Mouse (Mus musculus): ENCODE results near the gene Rdh11. TPM values are rescaled to one million over a fixed set of nuclear protein-coding genes. Genes with fewer than 3 reads are reported as not detected.

Rdh11 gene
- total RNA-seq, 2 experiments from 2014 or later = 17.0 to 20.5 TPM

DNA sequence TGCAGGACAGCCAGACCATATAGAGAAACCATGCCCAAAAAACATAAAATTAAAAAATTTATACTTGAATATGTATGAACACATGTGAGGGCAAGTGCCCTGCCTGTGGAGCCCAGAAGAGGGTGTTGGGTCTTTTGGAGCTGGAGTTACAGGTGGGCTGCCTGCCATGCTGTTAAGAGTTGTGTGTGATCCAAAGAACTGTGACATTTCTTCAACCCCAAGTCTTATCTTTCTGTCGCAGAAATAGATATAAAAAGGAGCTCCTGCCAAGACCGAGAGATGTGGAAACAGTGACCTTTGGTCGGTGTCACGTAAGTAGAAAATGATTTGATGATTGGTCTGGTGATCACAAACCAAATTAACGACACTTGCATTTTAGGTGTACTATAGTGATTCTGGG, 18.4 kb downstream of the Rdh11 start:
- TF ChIP-seq CTCF (conservative IDR thresholded peaks at IDR 0.05) = peak; percentile 33
- no peak overlapping the region for H3K4me3 ChIP-seq
- no peak overlapping the region for H3K27ac ChIP-seq
- no peak for DNase-seq (ENCODE audit: low spot score in 2 of 2)

DNA sequence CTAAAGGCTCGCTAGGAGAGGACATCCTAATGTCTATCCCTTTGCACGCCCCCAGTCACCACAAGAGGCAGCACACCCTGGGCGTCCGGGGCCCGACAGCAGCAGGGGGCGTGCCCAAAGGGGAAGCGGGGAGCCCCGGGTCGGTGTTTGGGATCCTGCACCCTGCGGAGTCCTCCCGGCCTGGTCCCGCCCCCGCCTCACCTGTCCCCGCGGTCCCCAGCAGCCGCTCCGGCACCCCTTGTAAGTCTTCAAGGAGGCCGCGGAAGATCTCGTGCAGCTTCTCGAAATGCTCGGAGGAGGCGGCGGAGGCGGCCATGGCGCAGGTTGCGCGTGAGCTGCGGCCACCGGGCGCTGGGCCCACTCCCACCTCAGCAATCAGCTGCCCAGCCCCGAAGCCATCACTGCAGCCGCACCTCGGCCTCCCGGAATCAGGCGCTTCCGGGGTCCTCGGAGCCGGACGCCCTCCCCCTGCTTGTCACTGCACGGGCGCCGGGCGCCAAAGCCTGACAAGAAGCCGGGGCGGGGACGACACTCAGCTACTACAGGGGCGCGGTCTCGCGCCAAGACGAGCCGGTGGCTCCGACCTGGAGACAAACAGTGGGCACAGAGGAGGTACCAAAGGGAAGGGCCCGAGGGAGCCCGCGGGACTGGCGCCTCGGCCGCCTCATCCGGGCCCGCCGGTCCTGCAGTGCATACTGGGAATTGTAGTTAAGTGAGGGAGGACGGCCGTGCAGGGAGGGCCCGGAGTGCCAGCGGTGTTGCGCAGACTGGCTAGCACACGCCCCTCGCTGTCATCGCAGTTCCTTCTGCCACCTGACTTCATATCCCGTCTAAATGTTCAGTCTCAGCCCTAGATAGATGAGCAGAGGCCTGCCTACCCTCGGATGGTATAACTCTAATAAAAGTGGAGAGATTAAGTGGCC, 19.8 kb downstream of the Rdh11 start, which contains the start of gene Vti1b:
Vti1b (minus strand) TSS at position 649 of the 923 bp plus-strand sequence.
- peak; percentile 80 for TF ChIP-seq CTCF (conservative IDR thresholded peaks at IDR 0.05)
- peak; percentile 85 to 92 for DNase-seq (ENCODE audit: low spot score in 2 of 2)
- Histone ChIP-seq H3K4me3 (peak within 1 kb of the TSS; percentile 85), H3K27ac (peak within 1 kb of the TSS; percentile 100)

DNA sequence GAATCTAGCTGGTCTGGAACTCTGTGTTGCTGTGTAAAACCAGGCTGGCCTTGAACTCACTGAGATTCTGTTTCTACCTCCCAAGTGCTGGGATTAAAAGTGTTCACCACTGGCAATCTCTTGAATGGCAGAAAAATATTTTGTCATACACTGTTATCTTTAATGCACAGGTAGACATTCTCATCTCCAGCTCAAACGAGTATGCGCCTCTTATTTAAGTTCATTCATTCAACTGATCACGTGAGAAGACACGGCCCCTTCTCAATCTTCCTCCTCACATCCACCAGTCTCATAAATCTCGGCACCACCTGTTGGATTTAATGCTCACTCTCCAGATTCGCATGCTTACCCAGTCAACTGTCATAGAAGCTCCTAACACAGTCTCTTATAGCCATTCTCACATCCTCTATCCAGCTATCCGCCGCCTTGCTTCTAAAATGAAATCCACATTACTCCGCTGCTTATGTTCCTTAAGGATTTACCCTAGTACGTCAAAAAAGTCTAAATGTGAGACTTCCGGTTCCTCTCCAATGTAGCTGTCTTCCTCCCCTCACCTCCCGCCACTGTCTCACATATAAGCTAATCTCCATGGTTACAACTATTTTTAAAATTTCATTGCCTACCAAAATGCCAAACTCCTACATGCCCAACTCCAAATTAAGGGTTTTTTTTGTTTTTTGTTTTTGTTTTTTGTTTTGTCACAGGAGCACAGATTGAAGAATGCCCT, 20.7 kb downstream of the Rdh11 start:
- H3K27ac ChIP-seq = peak overlapping the region; percentile 100
- TF ChIP-seq CTCF (conservative IDR thresholded peaks at IDR 0.05) = no peak
- no peak for DNase-seq (ENCODE audit: low spot score in 2 of 2)
- H3K4me3 ChIP-seq = peak overlapping the region; percentile 85

DNA sequence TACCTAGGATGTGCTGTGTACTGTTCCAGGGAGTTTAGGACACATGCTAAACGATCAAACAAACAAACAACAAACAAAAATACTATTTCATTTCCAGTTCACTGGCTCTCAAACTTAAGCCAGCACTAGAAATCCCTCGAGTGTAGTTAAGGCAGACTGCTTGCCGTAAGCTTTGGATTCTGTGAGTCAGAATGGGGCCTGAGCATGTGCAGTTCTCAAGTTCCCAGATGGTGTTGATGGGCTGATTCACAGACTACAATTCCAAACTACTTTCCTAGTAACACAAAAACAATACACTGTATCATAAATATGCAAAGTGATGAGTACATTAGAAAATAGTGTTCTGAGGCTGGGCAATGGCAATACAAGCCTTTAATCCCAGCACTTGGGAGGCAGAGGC, 21.7 kb downstream of the Rdh11 start:
- Histone ChIP-seq H3K27ac (no peak overlapping the region), H3K4me3 (peak overlapping the region; percentile 12; the same call in 1 of the 2 replicates)
- TF ChIP-seq CTCF (conservative IDR thresholded peaks at IDR 0.05) = no peak
- DNase-seq (ENCODE audit: low spot score in 2 of 2) = peak; percentile 37 to 66

DNA sequence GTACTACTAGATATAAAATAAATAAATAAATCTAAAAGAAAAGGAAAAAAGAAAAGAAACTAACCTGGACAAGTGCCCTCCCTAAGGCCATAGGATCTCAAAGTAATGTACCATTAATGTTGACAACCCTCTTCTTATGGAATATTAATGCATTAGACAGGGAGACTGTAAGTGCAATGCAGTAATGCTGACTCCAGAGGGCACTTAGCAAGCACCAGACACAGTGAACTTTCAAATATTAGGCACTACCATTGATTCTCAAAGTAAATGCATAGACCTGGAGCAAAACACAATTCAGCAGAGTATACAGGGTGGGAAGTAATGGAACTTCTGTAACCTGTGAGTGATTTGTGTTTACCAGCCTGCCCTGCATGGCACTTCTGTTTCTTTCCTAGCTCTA, 22.9 kb downstream of the Rdh11 start:
- no peak overlapping the region for H3K4me3 ChIP-seq
- peak; percentile 31 for TF ChIP-seq CTCF (conservative IDR thresholded peaks at IDR 0.05)
- no peak for DNase-seq (ENCODE audit: low spot score in 2 of 2)

DNA sequence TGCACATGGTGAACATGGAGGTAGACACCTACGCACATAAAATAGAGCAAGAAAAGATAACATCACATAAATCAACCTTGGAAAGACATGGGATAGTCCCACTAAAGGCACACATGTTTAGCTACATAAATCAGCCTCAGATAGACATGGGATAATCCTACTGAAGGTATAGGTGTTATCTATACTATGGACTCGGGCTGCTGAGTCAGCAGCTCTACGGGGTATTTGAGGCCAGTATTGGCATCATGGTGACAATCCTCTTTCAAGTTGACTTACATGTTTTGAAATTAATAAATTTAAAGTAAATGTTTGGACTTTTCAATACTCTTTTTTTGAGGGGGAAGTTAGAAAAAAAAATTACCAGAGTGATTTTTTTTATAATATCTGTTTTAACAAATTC, 29.2 kb downstream of the Rdh11 start:
- TF ChIP-seq CTCF (conservative IDR thresholded peaks at IDR 0.05) = no peak
- Histone ChIP-seq H3K27ac (no peak overlapping the region), H3K4me3 (no peak overlapping the region)
- DNase-seq (ENCODE audit: low spot score in 2 of 2) = no peak

More for the DNA sequence above, 22.9 kb downstream of the Rdh11 start:
- no peak overlapping the region for H3K27ac ChIP-seq

DNA sequence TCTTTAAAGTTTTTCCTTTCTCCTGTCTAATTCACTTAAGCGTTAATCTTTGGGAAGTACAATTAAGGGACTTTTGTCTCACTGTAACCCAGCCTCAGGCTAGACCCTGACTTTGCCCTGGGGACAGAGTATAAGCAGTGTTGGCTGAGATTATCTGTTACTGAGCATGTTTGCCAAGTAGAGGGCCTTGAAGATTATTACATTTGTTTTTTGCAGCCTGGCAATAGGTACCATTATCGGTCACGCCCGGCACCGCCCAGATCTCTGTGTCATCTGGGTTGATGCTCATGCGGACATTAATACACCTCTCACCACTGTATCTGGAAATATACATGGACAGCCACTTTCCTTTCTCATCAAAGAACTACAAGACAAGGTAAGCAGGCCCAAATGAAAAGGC, 42.4 kb downstream of the Rdh11 start:
- Histone ChIP-seq H3K27ac (no peak overlapping the region), H3K4me3 (no peak overlapping the region)
- DNase-seq (ENCODE audit: low spot score in 2 of 2) = no peak
- TF ChIP-seq CTCF (conservative IDR thresholded peaks at IDR 0.05) = no peak

DNA sequence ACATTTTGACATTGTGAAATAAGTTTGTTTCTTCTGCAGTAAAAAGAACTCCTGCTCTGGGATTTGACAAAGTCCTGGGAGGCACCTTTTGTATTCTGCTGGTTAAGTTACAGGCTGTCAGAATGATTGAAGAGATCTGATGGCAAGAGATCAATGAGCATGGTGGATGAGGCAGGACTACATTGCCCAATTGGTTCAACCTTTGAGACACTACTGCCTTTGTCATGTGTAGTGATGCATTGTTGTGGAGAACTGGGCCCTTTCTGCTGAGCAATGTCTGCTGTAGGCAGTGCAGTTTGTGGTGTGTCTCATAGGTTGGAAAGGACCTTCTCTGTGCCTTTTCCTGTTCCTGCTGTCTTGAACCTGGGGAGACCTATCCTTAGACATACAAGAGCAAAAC, 50.7 kb downstream of the Rdh11 start:
- Histone ChIP-seq H3K27ac (no peak overlapping the region), H3K4me3 (no peak overlapping the region)
- DNase-seq (ENCODE audit: low spot score in 2 of 2) = no peak
- no peak for TF ChIP-seq CTCF (conservative IDR thresholded peaks at IDR 0.05)

DNA sequence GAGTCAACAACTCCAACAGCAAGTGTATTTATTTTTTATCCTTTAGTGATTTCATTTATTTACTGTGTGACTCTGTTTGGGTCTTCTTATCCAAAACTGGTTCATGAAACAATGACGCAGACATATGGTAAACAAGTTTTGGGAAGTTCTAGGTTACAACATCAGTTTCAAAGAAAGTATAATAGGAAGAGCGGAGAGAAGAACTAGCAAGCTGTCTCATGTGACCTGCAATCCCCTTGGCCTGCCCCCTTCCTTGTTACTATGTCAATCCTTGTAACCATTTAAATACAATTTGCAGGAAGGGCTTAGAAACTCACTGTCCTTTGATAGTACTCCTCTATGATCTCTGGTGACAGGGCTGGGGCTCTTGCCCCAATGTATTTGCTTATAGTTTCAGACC, 51.3 kb downstream of the Rdh11 start:
- Histone ChIP-seq H3K27ac (no peak overlapping the region), H3K4me3 (no peak overlapping the region)
- TF ChIP-seq CTCF (conservative IDR thresholded peaks at IDR 0.05) = no peak
- DNase-seq (ENCODE audit: low spot score in 2 of 2) = no peak

DNA sequence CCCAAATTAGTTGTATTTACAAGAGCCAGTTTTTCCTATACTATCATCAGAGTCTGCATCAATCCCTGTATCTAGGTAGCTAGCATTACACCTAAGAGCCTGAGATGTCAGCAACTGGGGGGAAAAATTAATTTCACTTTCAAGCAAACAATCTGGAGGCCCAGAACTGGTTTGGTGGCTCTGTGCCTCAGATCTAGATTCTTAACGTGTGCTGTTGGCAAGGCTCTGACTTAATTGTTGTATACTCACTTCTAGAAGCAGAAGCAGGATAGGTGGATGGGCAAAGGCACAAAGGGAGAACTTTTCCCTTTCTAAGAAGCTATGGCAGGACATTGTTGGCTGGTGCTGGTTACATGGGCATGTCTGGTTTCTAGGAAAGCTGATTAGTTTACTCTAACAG, 52.7 kb downstream of the Rdh11 start:
- H3K4me3 ChIP-seq = no peak overlapping the region
- TF ChIP-seq CTCF (conservative IDR thresholded peaks at IDR 0.05) = no peak
- no peak overlapping the region for H3K27ac ChIP-seq
- no peak for DNase-seq (ENCODE audit: low spot score in 2 of 2)

DNA sequence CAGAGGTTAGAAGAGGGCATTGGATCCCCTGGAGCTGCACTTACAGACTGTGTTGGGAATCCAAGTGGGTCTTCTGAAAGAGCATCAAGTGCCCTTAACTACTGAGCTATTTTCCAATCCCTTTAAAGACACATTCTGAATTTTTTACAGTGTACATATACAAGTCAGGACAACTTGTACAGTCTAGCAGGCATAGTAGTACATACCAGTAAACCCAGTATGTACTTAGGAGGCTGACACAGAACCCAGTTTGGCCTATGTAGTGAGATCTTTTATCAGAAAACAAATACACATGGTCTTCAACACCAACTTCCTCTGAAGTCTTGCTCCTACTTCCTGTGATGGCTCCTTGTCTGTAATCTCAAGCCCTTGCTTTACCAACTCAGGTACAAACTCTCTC, 53.1 kb downstream of the Rdh11 start:
- no peak overlapping the region for H3K4me3 ChIP-seq
- no peak for DNase-seq (ENCODE audit: low spot score in 2 of 2)
- TF ChIP-seq CTCF (conservative IDR thresholded peaks at IDR 0.05) = no peak
- no peak overlapping the region for H3K27ac ChIP-seq

DNA sequence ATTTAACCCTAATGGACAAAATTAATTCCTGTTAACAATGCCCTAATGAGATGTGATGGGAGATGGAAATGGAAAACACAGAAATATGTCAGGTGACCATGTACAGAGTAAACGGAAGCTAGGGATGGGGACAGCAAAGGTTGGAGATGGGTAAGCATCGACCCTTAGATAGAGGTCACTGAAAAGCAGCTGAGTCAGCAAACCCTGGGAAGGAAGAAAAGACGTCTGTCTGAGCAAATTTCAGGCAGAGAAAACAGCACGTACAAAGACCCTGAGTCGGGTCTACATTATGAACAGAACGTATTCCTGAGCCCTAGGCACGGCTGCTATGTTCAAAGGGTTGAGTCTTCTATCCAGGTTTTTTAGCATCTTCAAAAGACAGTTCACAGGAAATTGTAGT, 55.1 kb downstream of the Rdh11 start:
- TF ChIP-seq CTCF (conservative IDR thresholded peaks at IDR 0.05) = no peak
- H3K27ac ChIP-seq = no peak overlapping the region
- H3K4me3 ChIP-seq = no peak overlapping the region
- DNase-seq (ENCODE audit: low spot score in 2 of 2) = no peak

DNA sequence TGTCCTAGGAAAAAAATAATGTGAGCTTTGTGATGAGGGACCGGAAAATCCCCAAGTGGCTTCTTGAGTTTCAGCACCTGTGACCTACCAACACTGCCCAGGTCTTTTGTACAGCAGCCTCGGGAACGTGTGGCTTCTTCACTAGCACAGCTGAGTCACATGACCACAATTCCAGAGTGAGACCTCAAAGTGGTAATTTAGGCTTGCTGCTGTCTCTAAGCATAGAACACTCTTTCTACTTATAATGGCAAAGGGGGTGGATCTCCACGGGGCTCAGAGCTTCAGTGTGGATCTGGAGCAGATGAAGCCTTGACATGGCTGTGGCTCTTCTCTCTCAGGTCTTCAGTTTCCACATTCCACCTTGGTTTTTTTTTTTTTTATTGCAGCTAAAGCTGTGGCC, 57.0 kb downstream of the Rdh11 start:
- no peak for TF ChIP-seq CTCF (conservative IDR thresholded peaks at IDR 0.05)
- Histone ChIP-seq H3K27ac (no peak overlapping the region), H3K4me3 (no peak overlapping the region)
- no peak for DNase-seq (ENCODE audit: low spot score in 2 of 2)

All from layer of hippocampus, adult 2 months (tissue).